Mouse (Mus musculus) heart, postnatal 4 days (tissue): Measurements from ENCODE around the gene Olfr209. TPM values are rescaled to one million over a fixed set of nuclear protein-coding genes. Genes with fewer than 3 reads are reported as not detected.
A peak's percentile ranks its signal among the peaks of the same experiment; 100 is the strongest.
"Not testable (repeated sequence)": the region's sequence is repeated elsewhere in the genome, so short reads cannot be mapped to it uniquely, and the experiment has no call there.

Experiments used
- DNase-seq: peaks from one replicate; pipeline ENCODE4 v3.0.0; 2021
- total RNA-seq, 2 experiments: library from RNA; stranded (reverse); gene quantifications; 2 replicates each; pipeline ENCODE4 v1.2.3; 2021

The Olfr209 gene
- not detected for total RNA-seq

DNA sequence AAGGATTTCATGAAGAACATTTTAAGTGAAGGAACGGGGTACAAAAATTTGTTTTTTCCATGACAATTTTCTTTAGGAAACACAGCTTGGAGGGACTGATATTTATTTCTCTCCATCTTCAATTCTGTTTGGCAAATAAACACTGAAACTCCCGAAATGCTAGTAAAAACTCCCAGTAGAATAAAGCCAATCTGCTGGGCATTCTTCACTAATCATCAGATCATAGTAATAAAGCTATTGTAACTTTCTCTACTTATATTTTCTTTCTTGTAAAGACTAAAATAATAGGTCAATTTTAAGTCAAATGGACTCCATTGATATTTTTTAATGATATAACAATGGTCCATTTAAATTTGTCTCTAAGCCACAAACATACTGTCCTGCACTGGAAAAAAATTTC, at the start of gene Olfr209:
Gene Olfr209, minus strand, starts transcription at position 101 of the 400 bp plus-strand sequence.
- no peak for DNase-seq

GRCm38 (mm10) chr16:59413475-59413874, 49.7 kb upstream of the Olfr209 start:
- DNase-seq: peak; percentile 14

GRCm38 (mm10) chr16:59409800-59410199, 46.0 kb upstream of the Olfr209 start:
- no peak for DNase-seq

GRCm38 (mm10) chr16:59409341-59409748, 45.6 kb upstream of the Olfr209 start:
- no peak for DNase-seq

GRCm38 (mm10) chr16:59407032-59407431, 43.2 kb upstream of the Olfr209 start, which contains the start of gene Gabrr3:
Gabrr3 (plus strand) TSS chr16:59407332.
- DNase-seq: no peak

DNA sequence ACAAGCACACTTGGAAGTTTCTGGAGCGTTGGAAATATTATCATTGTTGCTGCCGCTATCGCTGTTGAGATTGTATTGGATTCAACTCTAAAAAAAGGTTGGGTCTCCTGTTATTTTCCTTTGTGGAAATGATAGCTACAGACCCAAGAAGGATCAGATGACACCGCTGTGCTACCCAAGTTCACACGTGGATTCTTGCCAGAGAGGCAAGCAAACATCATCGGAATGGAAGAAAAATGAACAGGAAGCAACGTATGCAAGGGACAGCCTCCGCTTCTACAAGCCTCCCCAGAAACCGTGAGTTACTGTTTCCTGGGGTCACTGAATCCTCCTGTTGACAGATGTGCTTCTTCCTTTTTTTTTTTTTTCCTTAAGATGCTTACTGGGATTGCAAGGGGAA, 41.0 kb upstream of the Olfr209 start:
- DNase-seq: no peak

DNA sequence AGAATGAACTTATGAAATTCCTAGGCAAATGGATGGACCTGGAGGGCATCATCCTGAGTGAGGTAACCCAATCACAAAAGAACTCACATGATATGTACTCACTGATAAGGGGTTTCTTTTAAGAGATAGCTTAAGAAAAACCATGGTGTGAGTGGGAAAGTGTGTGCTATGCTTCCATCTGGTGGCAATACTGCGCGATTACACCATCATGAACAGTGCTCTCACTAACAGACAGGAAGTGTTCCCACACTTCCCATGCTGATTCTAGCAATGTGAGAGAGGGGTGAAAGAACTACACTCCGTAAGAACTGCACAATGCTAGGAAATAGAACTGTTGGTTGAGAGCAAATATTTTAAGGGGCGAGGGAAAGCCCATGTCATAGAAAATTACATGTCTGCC, 39.9 kb upstream of the Olfr209 start:
- peak; percentile 17 for DNase-seq

DNA sequence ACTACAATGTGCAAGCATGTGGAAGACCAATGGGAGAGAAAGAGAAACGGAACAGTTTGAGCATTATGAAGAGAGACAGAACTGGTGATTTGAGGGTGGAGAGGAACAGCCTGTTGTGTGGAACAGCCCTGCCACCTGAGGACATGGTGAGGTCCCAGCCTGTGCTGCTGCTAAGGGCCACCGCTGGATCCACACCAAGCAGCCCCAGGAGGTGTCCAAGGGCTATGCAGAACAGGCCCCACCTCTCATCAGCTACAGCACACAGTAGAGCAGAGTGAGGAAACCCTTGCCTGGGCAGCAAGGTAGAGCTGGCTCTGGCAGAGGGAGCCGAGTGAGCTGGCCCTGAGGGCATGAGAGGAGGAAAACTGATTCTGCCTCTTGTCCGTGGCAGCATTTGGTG, 38.2 kb upstream of the Olfr209 start:
- DNase-seq: no peak

- DNase-seq: peak; percentile 8
Measured at GRCm38 (mm10) chr16:59401102-59401501, 37.3 kb upstream of the Olfr209 start.

- no peak for DNase-seq
Measured at GRCm38 (mm10) chr16:59393300-59393699, 29.5 kb upstream of the Olfr209 start.

- DNase-seq: no peak
Measured at GRCm38 (mm10) chr16:59349146-59349545, 14.6 kb downstream of the Olfr209 start, which contains the start of gene Olfr206. Olfr206 (minus strand) TSS chr16:59349246.

DNA sequence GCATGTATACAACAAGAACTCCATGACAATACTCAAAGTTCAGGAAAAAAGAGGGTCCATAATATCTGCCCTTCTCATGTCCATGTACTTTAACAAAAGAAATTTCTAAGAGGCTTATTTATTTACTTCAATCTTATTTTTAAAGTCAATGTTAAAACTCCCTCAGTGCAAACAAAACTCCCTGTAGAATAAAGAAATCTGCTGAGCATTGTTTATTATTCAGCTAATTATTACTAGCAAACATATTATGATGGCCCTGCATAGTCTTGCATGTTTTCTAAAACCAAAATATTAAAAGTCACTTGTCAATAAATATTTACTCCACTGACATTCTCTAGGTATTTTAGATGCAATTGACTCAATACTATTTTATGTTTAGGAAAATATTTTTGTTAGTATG, 32.8 kb downstream of the Olfr209 start, which contains the start of gene Olfr205:
Gene Olfr205, minus strand, starts transcription at position 101 of the 400 bp plus-strand sequence.
- no peak for DNase-seq

DNA sequence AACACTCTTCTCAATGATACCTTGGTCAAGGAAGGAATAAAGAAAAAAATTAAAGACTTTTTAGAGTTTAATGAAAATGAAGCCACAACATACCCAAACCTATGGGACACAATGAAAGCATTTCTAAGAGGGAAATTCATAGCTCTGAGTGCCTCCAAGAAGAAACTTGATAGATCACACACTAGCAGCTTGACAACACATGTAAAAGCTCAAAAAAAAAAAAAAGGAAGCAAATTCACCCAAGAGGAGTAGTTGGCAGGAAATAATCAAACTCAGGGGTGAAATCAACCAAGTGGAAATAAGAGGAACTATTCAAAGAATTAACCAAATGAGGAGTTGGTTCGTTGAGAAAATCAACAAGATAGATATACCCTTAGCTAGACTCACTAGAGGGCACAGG, 40.5 kb downstream of the Olfr209 start:
- not testable (repeated sequence) for DNase-seq

DNA sequence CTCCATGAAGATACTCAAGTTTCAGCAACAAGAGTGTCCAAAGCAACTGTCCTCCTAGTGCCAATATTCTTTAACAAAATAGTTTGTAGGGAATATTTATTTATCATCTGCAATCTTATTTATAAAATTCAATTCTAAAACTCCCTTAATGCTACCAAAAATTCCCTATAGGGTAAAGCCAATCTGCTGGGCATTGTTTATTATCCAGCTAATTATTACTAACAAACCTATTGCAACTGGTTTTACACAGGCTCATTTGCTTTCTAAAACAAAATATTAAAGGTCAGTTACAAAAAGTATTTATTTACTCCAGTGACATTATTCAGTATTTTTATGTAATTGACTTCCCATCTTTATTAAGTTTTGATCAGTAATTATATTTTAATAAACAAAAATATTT, 45.6 kb downstream of the Olfr209 start, which contains the start of gene Olfr204:
Gene Olfr204, minus strand, starts transcription at position 101 of the 400 bp plus-strand sequence.
- no peak for DNase-seq

Other genes starting within 250 kb of the Olfr209 start
- gene Olfr194, start 242.9 kb downstream of the Olfr209 start, total RNA-seq: not detected
- not detected for gene Olfr195, start 216.9 kb downstream of the Olfr209 start, total RNA-seq
- gene Olfr196, start 193.5 kb downstream of the Olfr209 start, total RNA-seq: not detected
- not detected for gene Olfr198, start 160.5 kb downstream of the Olfr209 start, total RNA-seq
- gene Olfr199, start 144.2 kb downstream of the Olfr209 start, total RNA-seq: not detected
- gene Olfr201, start 91.4 kb downstream of the Olfr209 start, total RNA-seq: not detected
- not detected for gene Olfr202, start 77.2 kb downstream of the Olfr209 start, total RNA-seq
- not detected for gene Olfr203, start 65.1 kb downstream of the Olfr209 start, total RNA-seq
- gene Olfr204, start 45.7 kb downstream of the Olfr209 start, total RNA-seq: not detected
- gene Olfr205, start 32.9 kb downstream of the Olfr209 start, total RNA-seq: not detected
- not detected for gene Olfr206, start 14.7 kb downstream of the Olfr209 start, total RNA-seq
- gene Gabrr3, start 43.3 kb upstream of the Olfr209 start, total RNA-seq: not detected
- 10 to 100 TPM; 14.2 to 15.1 TPM for gene Riox2, start 107.8 kb upstream of the Olfr209 start, total RNA-seq
- 10 to 100 TPM; 85.5 to 86.4 TPM for gene Crybg3, start 237.0 kb upstream of the Olfr209 start, total RNA-seq